Mouse (Mus musculus): Measurements from ENCODE around the gene Nsg2. TPM values are rescaled to one million over a fixed set of nuclear protein-coding genes. Genes with fewer than 3 reads are reported as not detected.

Nsg2 gene
- polyA plus RNA-seq, 1 experiment from 2014 or later: 1.9 TPM

- Histone ChIP-seq H3K27ac (replicated peaks; ENCODE audit: low read depth, low read length) (no peak overlapping the region), H3K36me3 (ENCODE audit: control insufficient read depth, insufficient read depth, low read length) (no peaks in the 10 kb centered on the region), H3K4me2 (ENCODE audit: low read depth, severe bottlenecking) (no peak overlapping the region), H3K9ac (ENCODE audit: low read length) (no peak overlapping the region), H3K4me1 (ENCODE audit: control insufficient read depth, insufficient read depth, low read length) (no peaks in the 10 kb centered on the region), H3K9me3 (ENCODE audit: control insufficient read depth, low read length) (no peaks in the 10 kb centered on the region), H3K27me3 (ENCODE audit: control insufficient read depth, insufficient read depth, low read length) (no peaks in the 10 kb centered on the region), H3K4me3 (ENCODE audit: low read depth, low read length) (no peak overlapping the region)
- no peak for ATAC-seq (ENCODE audit: insufficient number of reproducible peaks, low FRiP score, low TSS enrichment, low read depth)
- no peak for DNase-seq (ENCODE audit: low spot score)
- 71% methylated on average over 12 of the region's 12 CpGs for WGBS
Observed at GRCm38 (mm10) chr11:32068736-32069490, 68.7 kb downstream of the Nsg2 start.

DNA sequence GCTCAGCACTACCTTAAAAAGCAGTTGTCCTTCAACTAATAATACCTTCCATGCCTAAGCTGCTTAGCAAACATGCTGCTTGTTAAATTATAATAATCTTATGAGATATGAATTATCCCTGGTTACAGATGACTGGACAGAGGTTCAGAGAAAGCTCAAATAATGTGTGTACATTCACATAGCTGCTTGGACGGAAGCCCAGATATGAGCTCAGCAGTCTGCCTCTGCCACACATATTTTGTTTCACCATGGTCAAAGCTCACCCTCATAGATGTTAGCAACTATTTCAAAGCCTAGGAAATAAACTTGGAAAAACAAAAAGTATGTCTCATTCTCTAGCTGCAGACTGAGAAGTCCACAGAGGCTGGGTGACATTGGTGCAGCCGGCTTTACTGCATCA, 74.9 kb downstream of the Nsg2 start:
- H3K36me3 ChIP-seq (ENCODE audit: control insufficient read depth, insufficient read depth, low read length): no peaks in the 10 kb centered on the region
- no peaks in the 10 kb centered on the region for H3K4me1 ChIP-seq (ENCODE audit: control insufficient read depth, insufficient read depth, low read length)
- DNase-seq (ENCODE audit: low spot score) (no peak), ATAC-seq (ENCODE audit: insufficient number of reproducible peaks, low FRiP score, low TSS enrichment, low read depth) (no peak)
- H3K27me3 ChIP-seq (ENCODE audit: control insufficient read depth, insufficient read depth, low read length): no peaks in the 10 kb centered on the region
- H3K9me3 ChIP-seq (ENCODE audit: control insufficient read depth, low read length): no peaks in the 10 kb centered on the region
- no peak overlapping the region for H3K4me3 ChIP-seq (ENCODE audit: low read depth, low read length)
- no peak overlapping the region for H3K27ac ChIP-seq (replicated peaks; ENCODE audit: low read depth, low read length)
- H3K9ac ChIP-seq (ENCODE audit: low read length): no peak overlapping the region
- no peak overlapping the region for H3K4me2 ChIP-seq (ENCODE audit: low read depth, severe bottlenecking)
- 79% methylated on average over 2 of the region's 2 CpGs for WGBS

DNA sequence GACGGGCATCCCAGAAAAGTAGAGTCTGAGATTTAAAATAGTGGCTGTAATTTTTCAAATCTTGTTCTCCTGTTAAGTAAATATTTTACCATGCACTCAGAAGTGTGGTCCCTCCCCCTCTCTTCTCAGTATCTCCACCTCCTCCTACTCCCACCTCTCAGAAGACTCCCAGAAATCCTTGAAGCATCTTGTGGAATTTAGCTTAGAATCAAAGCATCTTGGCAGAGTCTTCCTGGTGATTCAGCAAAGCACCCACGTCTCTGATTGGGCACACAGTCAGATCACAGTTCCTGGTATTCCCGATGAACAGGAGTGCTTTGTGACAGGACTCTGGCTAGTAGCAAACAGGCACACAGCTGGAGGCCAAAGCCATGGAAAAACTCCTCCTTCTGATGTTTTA, 83.2 kb downstream of the Nsg2 start:
- ATAC-seq (ENCODE audit: insufficient number of reproducible peaks, low FRiP score, low TSS enrichment, low read depth) (no peak), DNase-seq (ENCODE audit: low spot score) (no peak)
- H3K4me3 ChIP-seq (ENCODE audit: low read depth, low read length): no peak overlapping the region
- peaks cover 8% of the 10 kb centered on the region; the same call in 1 of the 2 replicates for H3K4me1 ChIP-seq (ENCODE audit: control insufficient read depth, insufficient read depth, low read length)
- H3K9ac ChIP-seq (ENCODE audit: low read length): no peak overlapping the region
- H3K9me3 ChIP-seq (ENCODE audit: control insufficient read depth, low read length): no peaks in the 10 kb centered on the region
- H3K36me3 ChIP-seq (ENCODE audit: control insufficient read depth, insufficient read depth, low read length): no peaks in the 10 kb centered on the region
- no peak overlapping the region for H3K27ac ChIP-seq (replicated peaks; ENCODE audit: low read depth, low read length)
- H3K4me2 ChIP-seq (ENCODE audit: low read depth, severe bottlenecking): no peak overlapping the region
- H3K27me3 ChIP-seq (ENCODE audit: control insufficient read depth, insufficient read depth, low read length): no peaks in the 10 kb centered on the region
- WGBS: 74% methylated on average over 3 of the region's 3 CpGs

- H3K4me2 ChIP-seq (ENCODE audit: low read depth, severe bottlenecking): no peak overlapping the region
- ATAC-seq (ENCODE audit: insufficient number of reproducible peaks, low FRiP score, low TSS enrichment, low read depth) (no peak), DNase-seq (ENCODE audit: low spot score) (no peak)
- 84% methylated on average over 1 of the region's 1 CpGs for WGBS
- H3K4me3 ChIP-seq (ENCODE audit: low read depth, low read length): no peak overlapping the region
- no peak overlapping the region for H3K27ac ChIP-seq (replicated peaks; ENCODE audit: low read depth, low read length)
- no peak overlapping the region for H3K9ac ChIP-seq (ENCODE audit: low read length)
- no peaks in the 10 kb centered on the region for H3K36me3 ChIP-seq (ENCODE audit: control insufficient read depth, insufficient read depth, low read length)
- H3K9me3 ChIP-seq (ENCODE audit: control insufficient read depth, low read length): no peaks in the 10 kb centered on the region
- H3K27me3 ChIP-seq (ENCODE audit: control insufficient read depth, insufficient read depth, low read length): no peaks in the 10 kb centered on the region
- H3K4me1 ChIP-seq (ENCODE audit: control insufficient read depth, insufficient read depth, low read length): peaks cover 8% of the 10 kb centered on the region; the same call in 1 of the 2 replicates
Observed at GRCm38 (mm10) chr11:32086525-32086924, 86.3 kb downstream of the Nsg2 start.

DNA sequence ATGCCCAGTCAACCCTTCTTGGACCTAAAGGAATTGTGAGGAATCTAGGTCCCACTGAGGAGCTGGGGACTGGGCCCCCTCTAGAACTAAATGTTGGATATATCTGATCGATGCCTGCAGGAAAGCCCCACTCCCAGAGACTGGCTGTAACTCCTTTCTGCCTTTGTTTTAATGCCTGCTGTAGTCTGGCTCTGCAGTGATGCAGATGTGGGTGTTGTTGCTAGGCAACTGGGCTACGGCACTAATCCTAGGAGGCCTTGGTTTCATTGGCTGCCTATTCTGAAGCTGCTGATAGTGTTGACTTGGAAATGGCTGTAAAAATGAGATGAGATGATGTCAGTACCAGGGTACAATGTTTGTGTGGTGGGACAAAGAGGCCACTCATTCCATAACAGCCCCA, 87.1 kb downstream of the Nsg2 start:
- Histone ChIP-seq H3K36me3 (ENCODE audit: control insufficient read depth, insufficient read depth, low read length) (no peaks in the 10 kb centered on the region), H3K4me1 (ENCODE audit: control insufficient read depth, insufficient read depth, low read length) (peaks cover 8% of the 10 kb centered on the region; the same call in 1 of the 2 replicates), H3K27ac (replicated peaks; ENCODE audit: low read depth, low read length) (0 out of 2 replicates have a peak overlapping the region, but pooled peaks have one; percentile 30), H3K4me2 (ENCODE audit: low read depth, severe bottlenecking) (no peak overlapping the region), H3K9me3 (ENCODE audit: control insufficient read depth, low read length) (no peaks in the 10 kb centered on the region), H3K27me3 (ENCODE audit: control insufficient read depth, insufficient read depth, low read length) (no peaks in the 10 kb centered on the region), H3K4me3 (ENCODE audit: low read depth, low read length) (no peak overlapping the region), H3K9ac (ENCODE audit: low read length) (no peak overlapping the region)
- ATAC-seq (ENCODE audit: insufficient number of reproducible peaks, low FRiP score, low TSS enrichment, low read depth): peak; percentile 76; the same call in 1 of the 2 replicates
- WGBS: 21% methylated on average over 2 of the region's 2 CpGs
- peak; percentile 68 for DNase-seq (ENCODE audit: low spot score)

- DNase-seq (ENCODE audit: low spot score): no peak
- Histone ChIP-seq H3K4me3 (ENCODE audit: low read depth, low read length) (no peak overlapping the region), H3K4me2 (ENCODE audit: low read depth, severe bottlenecking) (no peak overlapping the region), H3K9me3 (ENCODE audit: control insufficient read depth, low read length) (no peaks in the 10 kb centered on the region), H3K27ac (replicated peaks; ENCODE audit: low read depth, low read length) (no peak overlapping the region), H3K27me3 (ENCODE audit: control insufficient read depth, insufficient read depth, low read length) (no peaks in the 10 kb centered on the region), H3K9ac (ENCODE audit: low read length) (no peak overlapping the region), H3K4me1 (ENCODE audit: control insufficient read depth, insufficient read depth, low read length) (peaks cover 8% of the 10 kb centered on the region; the same call in 1 of the 2 replicates), H3K36me3 (ENCODE audit: control insufficient read depth, insufficient read depth, low read length) (no peaks in the 10 kb centered on the region)
- peak; percentile 34; the same call in 1 of the 2 replicates for ATAC-seq (ENCODE audit: insufficient number of reproducible peaks, low FRiP score, low TSS enrichment, low read depth)
- 81% methylated on average over 9 of the region's 9 CpGs for WGBS
Observed at GRCm38 (mm10) chr11:32087779-32088442, 87.6 kb downstream of the Nsg2 start.

DNA sequence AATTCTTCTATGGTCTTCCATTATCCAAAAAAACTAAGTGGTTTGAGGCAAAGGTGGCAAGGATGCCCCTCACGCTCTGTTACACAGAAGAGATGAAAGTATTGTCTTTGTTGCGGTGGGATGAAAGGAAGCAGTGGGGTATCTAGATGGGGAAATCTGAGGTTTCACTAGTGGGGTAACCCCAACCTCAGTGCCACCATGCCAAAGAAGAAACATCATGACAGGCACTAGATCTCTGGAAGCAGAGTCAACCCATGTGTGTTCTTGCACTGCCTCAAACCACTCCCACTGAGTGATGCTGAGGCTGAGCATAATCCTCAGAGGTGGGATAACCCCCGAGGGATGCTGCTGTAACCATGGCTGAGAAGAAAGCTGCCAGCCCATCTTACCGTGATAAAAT, 95.5 kb downstream of the Nsg2 start:
- Histone ChIP-seq H3K27me3 (ENCODE audit: control insufficient read depth, insufficient read depth, low read length) (no peaks in the 10 kb centered on the region), H3K4me3 (ENCODE audit: low read depth, low read length) (no peak overlapping the region), H3K4me1 (ENCODE audit: control insufficient read depth, insufficient read depth, low read length) (peaks cover 3% of the 10 kb centered on the region; the same call in 1 of the 2 replicates), H3K36me3 (ENCODE audit: control insufficient read depth, insufficient read depth, low read length) (no peaks in the 10 kb centered on the region), H3K4me2 (ENCODE audit: low read depth, severe bottlenecking) (no peak overlapping the region), H3K9me3 (ENCODE audit: control insufficient read depth, low read length) (no peaks in the 10 kb centered on the region), H3K9ac (ENCODE audit: low read length) (no peak overlapping the region), H3K27ac (replicated peaks; ENCODE audit: low read depth, low read length) (no peak overlapping the region)
- ATAC-seq (ENCODE audit: insufficient number of reproducible peaks, low FRiP score, low TSS enrichment, low read depth) (no peak), DNase-seq (ENCODE audit: low spot score) (no peak)
- 78% methylated on average over 4 of the region's 4 CpGs for WGBS

DNA sequence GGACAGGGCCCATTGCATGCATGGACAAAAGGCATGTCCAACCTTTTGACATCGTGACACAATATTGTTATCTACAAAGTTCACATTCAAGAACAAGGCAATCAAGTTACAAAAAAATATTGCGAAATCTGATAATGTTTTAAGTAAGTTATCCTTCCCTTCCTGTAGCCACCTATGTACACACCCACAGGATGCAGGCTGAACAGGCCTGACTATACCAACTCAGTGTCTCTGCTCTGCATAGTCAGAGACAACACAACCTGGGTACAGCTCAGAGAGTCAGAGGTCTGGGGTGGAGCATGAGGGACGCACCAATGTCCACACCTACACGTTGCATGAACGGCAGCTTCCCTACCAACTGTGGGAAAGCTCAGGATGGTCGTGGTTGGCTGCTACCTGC, 96.1 kb downstream of the Nsg2 start:
- Histone ChIP-seq H3K4me1 (ENCODE audit: control insufficient read depth, insufficient read depth, low read length) (peaks cover 3% of the 10 kb centered on the region; the same call in 1 of the 2 replicates), H3K4me2 (ENCODE audit: low read depth, severe bottlenecking) (no peak overlapping the region), H3K36me3 (ENCODE audit: control insufficient read depth, insufficient read depth, low read length) (no peaks in the 10 kb centered on the region), H3K9ac (ENCODE audit: low read length) (no peak overlapping the region), H3K27ac (replicated peaks; ENCODE audit: low read depth, low read length) (no peak overlapping the region), H3K4me3 (ENCODE audit: low read depth, low read length) (no peak overlapping the region), H3K9me3 (ENCODE audit: control insufficient read depth, low read length) (no peaks in the 10 kb centered on the region), H3K27me3 (ENCODE audit: control insufficient read depth, insufficient read depth, low read length) (no peaks in the 10 kb centered on the region)
- DNase-seq (ENCODE audit: low spot score) (no peak), ATAC-seq (ENCODE audit: insufficient number of reproducible peaks, low FRiP score, low TSS enrichment, low read depth) (no peak)
- WGBS: 91% methylated on average over 6 of the region's 6 CpGs

Measured in limb, embryonic 11.5 days (tissue).